Mouse (Mus musculus) cerebellum, adult 11 months (tissue): ENCODE results near the gene Ranbp9.
"Not testable (repeated sequence)": the region's sequence is repeated elsewhere in the genome, so short reads cannot be mapped to it uniquely, and the experiment has no call there.

Source experiments
- DNase-seq: peaks from one replicate; pipeline ENCODE4 v3.0.0; 2022

Gene Ranbp9

GRCm38 (mm10) chr13:43493725-43494124, 12.6 kb upstream of the Ranbp9 start:
- no peak for DNase-seq

GRCm38 (mm10) chr13:43493058-43493481, 12.0 kb upstream of the Ranbp9 start:
- no peak for DNase-seq

GRCm38 (mm10) chr13:43486501-43487213, 5.6 kb upstream of the Ranbp9 start:
- peak; percentile 35 for DNase-seq

- no peak for DNase-seq
These were observed 4.3 kb upstream of the Ranbp9 start for GRCm38 (mm10) chr13:43485278-43485976.

GRCm38 (mm10) chr13:43482782-43483181, 1.7 kb upstream of the Ranbp9 start:
- no peak for DNase-seq

GRCm38 (mm10) chr13:43481859-43482245, 770 bp upstream of the Ranbp9 start:
- no peak for DNase-seq

GRCm38 (mm10) chr13:43480595-43480956, 506 bp downstream of the Ranbp9 start:
- DNase-seq = no peak

GRCm38 (mm10) chr13:43479767-43480571, 1.1 kb downstream of the Ranbp9 start:
- DNase-seq = peak; percentile 40

GRCm38 (mm10) chr13:43479024-43479705, 1.9 kb downstream of the Ranbp9 start:
- no peak for DNase-seq

GRCm38 (mm10) chr13:43478586-43478985, 2.5 kb downstream of the Ranbp9 start:
- DNase-seq = no peak

- DNase-seq = no peak
These were observed 3.9 kb downstream of the Ranbp9 start for GRCm38 (mm10) chr13:43477098-43477697.

- DNase-seq = no peak
These were observed 4.9 kb downstream of the Ranbp9 start for GRCm38 (mm10) chr13:43476226-43476625.

GRCm38 (mm10) chr13:43474722-43475121, 6.4 kb downstream of the Ranbp9 start:
- no peak for DNase-seq

- not testable (repeated sequence) for DNase-seq
These were observed 9.2 kb downstream of the Ranbp9 start for GRCm38 (mm10) chr13:43471861-43472260.

- no peak for DNase-seq
These were observed 11.5 kb downstream of the Ranbp9 start for GRCm38 (mm10) chr13:43469607-43470006.

GRCm38 (mm10) chr13:43464605-43465004, 16.5 kb downstream of the Ranbp9 start:
- DNase-seq = no peak

- no peak for DNase-seq
These were observed 23.9 kb downstream of the Ranbp9 start for GRCm38 (mm10) chr13:43457161-43457560.

- no peak for DNase-seq
These were observed 26.7 kb downstream of the Ranbp9 start for GRCm38 (mm10) chr13:43454431-43454830.

GRCm38 (mm10) chr13:43452843-43453605, 28.1 kb downstream of the Ranbp9 start:
- no peak for DNase-seq

GRCm38 (mm10) chr13:43452177-43452576, 28.9 kb downstream of the Ranbp9 start:
- no peak for DNase-seq

- DNase-seq = no peak
These were observed 30.4 kb downstream of the Ranbp9 start for GRCm38 (mm10) chr13:43450686-43451085.

- DNase-seq = no peak
These were observed 33.4 kb downstream of the Ranbp9 start for GRCm38 (mm10) chr13:43447721-43448120.
